ENCODE assay signal across 8 mouse cellular contexts in the genomic region with DNA sequence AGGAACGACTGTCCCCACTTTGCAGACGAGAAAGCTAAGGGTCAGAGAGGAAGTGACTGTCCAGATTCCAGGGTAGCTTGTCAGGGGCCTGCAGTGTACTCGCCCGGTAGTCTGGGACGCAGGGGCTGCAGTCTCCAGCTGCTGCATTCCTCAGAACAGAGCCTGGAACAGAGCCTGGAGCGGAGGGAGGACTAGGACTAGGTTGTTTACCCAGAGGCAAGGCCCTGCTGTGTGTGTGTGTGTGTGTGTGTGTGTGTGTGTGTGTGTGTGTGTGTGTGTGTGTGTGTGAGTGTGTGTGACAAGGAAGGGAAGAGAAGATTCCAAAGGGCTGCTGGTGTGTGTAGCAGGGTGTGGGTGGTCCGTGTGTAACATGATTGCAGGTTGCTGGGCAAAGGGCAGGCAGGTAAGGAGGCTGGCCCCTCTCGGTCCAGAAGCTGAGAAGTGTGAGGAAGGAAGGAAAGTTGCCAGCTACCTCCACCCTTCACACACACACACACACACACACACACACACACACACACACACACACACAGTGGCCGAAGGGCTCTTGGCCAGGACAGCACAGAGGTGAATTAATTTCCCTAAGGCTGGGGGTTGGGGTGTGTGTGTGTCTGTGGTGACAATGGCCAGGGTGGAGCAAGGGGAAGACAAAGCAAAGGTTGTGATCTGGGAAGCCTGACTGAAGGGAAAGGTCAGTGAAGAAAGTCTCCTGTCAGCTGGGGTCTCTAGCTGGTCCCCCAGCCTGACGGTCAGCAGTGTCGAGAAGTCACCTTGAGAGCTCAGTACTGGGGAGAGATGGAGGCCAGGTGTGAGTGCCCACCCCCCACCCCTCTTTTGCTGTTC. TPM values are rescaled to one million over a fixed set of nuclear protein-coding genes. Genes with fewer than 3 reads are reported as not detected.
DNase-seq lines count a peak whose midpoint lies in the region; ATAC-seq and TF ChIP-seq lines count a peak whose summit lies in the region.

No protein-coding gene starts in this region.

- 71% methylated on average over 11 of the region's 11 CpGs for WGBS in spleen, adult 2 months
- WGBS in hindbrain, embryonic 16.5 days: 27% methylated on average over 9 of the region's 11 CpGs
- WGBS in liver, embryonic 11.5 days: 40% methylated on average over 11 of the region's 11 CpGs
- WGBS in neural tube, embryonic 15.5 days: 47% methylated on average over 11 of the region's 11 CpGs

- H3K9ac ChIP-seq in hindbrain, embryonic 16.5 days (ENCODE audit: low read depth, low read length): peak overlapping the region; percentile 41
- no peak overlapping the region; the same call in none of the 2 replicates for H3K9ac ChIP-seq in liver, embryonic 11.5 days (ENCODE audit: low read depth, low read length)
- no peak overlapping the region for H3K9ac ChIP-seq in neural tube, embryonic 15.5 days (replicated peaks)

- no peak for TF ChIP-seq POLR2A in spleen, adult 2 months (IDR thresholded peaks at IDR 0.05; ENCODE audit: low read depth, low read length)

- H3K4me3 ChIP-seq in spleen, adult 2 months (ENCODE audit: extremely low read depth, insufficient read depth, insufficient read length): no peak overlapping the region
- peak overlapping the region; percentile 32 for H3K4me3 ChIP-seq in gastrocnemius, adult 2 months
- H3K4me3 ChIP-seq in hindbrain, embryonic 16.5 days (ENCODE audit: low read length): no peak overlapping the region
- no peak overlapping the region for H3K4me3 ChIP-seq in liver, embryonic 11.5 days (ENCODE audit: low read depth, low read length)
- H3K4me3 ChIP-seq in neural tube, embryonic 15.5 days (replicated peaks): no peak overlapping the region

- H3K27ac ChIP-seq in spleen, adult 2 months (ENCODE audit: insufficient read depth, low read length): peak overlapping the region; percentile 45
- H3K27ac ChIP-seq in gastrocnemius, adult 2 months: peak overlapping the region; percentile 84
- H3K27ac ChIP-seq in hindbrain, embryonic 16.5 days (ENCODE audit: low read depth, low read length): peak overlapping the region; percentile 93
- H3K27ac ChIP-seq in liver, embryonic 11.5 days (ENCODE audit: low read depth, low read length): peak overlapping the region; percentile 73
- peak overlapping the region; percentile 94 for H3K27ac ChIP-seq in neural tube, embryonic 15.5 days (replicated peaks)

- TF ChIP-seq CTCF in spleen, adult 2 months (IDR thresholded peaks at IDR 0.05; ENCODE audit: extremely low read depth, insufficient read depth, insufficient read length, insufficient replicate concordance): no peak
- TF ChIP-seq CTCF in gastrocnemius, adult 2 months (IDR thresholded peaks at IDR 0.05): no peak

- no peaks in the 10 kb centered on the region for H3K27me3 ChIP-seq in spleen, adult 2 months (ENCODE audit: control insufficient read depth, insufficient read depth, low read length)
- H3K27me3 ChIP-seq in hindbrain, embryonic 16.5 days (replicated peaks; ENCODE audit: control insufficient read depth, insufficient read depth, low read length): no peaks in the 10 kb centered on the region
- H3K27me3 ChIP-seq in liver, embryonic 11.5 days (replicated peaks; ENCODE audit: control insufficient read depth, insufficient read depth, low read length): no peaks in the 10 kb centered on the region
- no peaks in the 10 kb centered on the region for H3K27me3 ChIP-seq in neural tube, embryonic 15.5 days (replicated peaks)

- ATAC-seq in hindbrain, embryonic 16.5 days: no peak
- no peak for ATAC-seq in liver, embryonic 11.5 days (replicated peaks; ENCODE audit: low FRiP score)
- ATAC-seq in neural tube, embryonic 15.5 days (ENCODE audit: low FRiP score): no peak

- H3K4me2 ChIP-seq in hindbrain, embryonic 16.5 days (ENCODE audit: low read length): no peak overlapping the region
- 0 out of 2 replicates have a peak overlapping the region, but pooled peaks have one; percentile 9 for H3K4me2 ChIP-seq in liver, embryonic 11.5 days
- H3K4me2 ChIP-seq in neural tube, embryonic 15.5 days: peak overlapping the region; percentile 60

- no peaks in the 10 kb centered on the region for H3K9me3 ChIP-seq in hindbrain, embryonic 16.5 days (ENCODE audit: control insufficient read depth, low read length)
- H3K9me3 ChIP-seq in liver, embryonic 11.5 days (ENCODE audit: control insufficient read depth, low read length): no peaks in the 10 kb centered on the region
- H3K9me3 ChIP-seq in neural tube, embryonic 15.5 days (replicated peaks): no peaks in the 10 kb centered on the region

- DNase-seq in spleen, adult 2 months (ENCODE audit: low read depth in 1 of 2, low spot score in 2 of 2): no peak
- no peak for DNase-seq in spleen, adult 12 weeks (ENCODE audit: low spot score)
- DNase-seq in gastrocnemius, adult 2 months: peak; percentile 79
- DNase-seq in liver, embryonic 11.5 days (ENCODE audit: low spot score): no peak
- no peak for DNase-seq in cerebellum, adult 11 months
- DNase-seq in spleen, postnatal 4 days (ENCODE audit: low spot score in 2 of 2): no peak

- intact Hi-C loops in gastrocnemius, adult 2 months (cut with DNase I): loop anchor here (5.0 kb wide), 1 partner anchor 39 kb away; the partner anchor contains the start of genes Acbd4 and Plcd3

- peaks cover 6% of the 10 kb centered on the region; the same call in 1 of the 2 replicates for H3K4me1 ChIP-seq in spleen, adult 2 months (ENCODE audit: control insufficient read depth, insufficient read depth, insufficient read length)
- H3K4me1 ChIP-seq in hindbrain, embryonic 16.5 days (ENCODE audit: control insufficient read depth, insufficient read depth, low read depth, low read length): peaks cover 17% of the 10 kb centered on the region
- peaks cover 44% of the 10 kb centered on the region for H3K4me1 ChIP-seq in liver, embryonic 11.5 days (replicated peaks; ENCODE audit: control insufficient read depth, insufficient read depth, low read length)
- H3K4me1 ChIP-seq in neural tube, embryonic 15.5 days: peaks cover 32% of the 10 kb centered on the region

- no peaks in the 10 kb centered on the region for H3K36me3 ChIP-seq in spleen, adult 2 months (ENCODE audit: control insufficient read depth, insufficient read depth, low read length)
- H3K36me3 ChIP-seq in hindbrain, embryonic 16.5 days (ENCODE audit: control insufficient read depth, insufficient read depth, low read length): peaks cover 9% of the 10 kb centered on the region; the same call in 1 of the 2 replicates
- peaks cover 12% of the 10 kb centered on the region for H3K36me3 ChIP-seq in liver, embryonic 11.5 days (ENCODE audit: control insufficient read depth, insufficient read depth, low read length)
- peaks cover 18% of the 10 kb centered on the region for H3K36me3 ChIP-seq in neural tube, embryonic 15.5 days

RNA-seq across cellular contexts. Expression of gene Hexim2, which starts 9.1 kb away (rescaled TPM):
- polyA plus RNA-seq in spleen, adult 2 months (2012; rRNA removed): 2.3 and 3.0 TPM in 2 replicates
- 1 to 10 TPM; 2.0 to 3.6 TPM for total RNA-seq in gastrocnemius, adult 2 months (2021)
- polyA plus RNA-seq in hindbrain, embryonic 16.5 days (2015; fragmentation: Nextera tagmentation; extraction: Ambion mirVana): 27.7 and 30.2 TPM in 2 replicates
- polyA plus RNA-seq in liver, embryonic 11.5 days (2014; fragmentation: Nextera tagmentation; extraction: Ambion mirVana): 11.9 and 13.8 TPM in 2 replicates
- polyA plus RNA-seq in neural tube, embryonic 15.5 days (2015; fragmentation: Nextera tagmentation; extraction: Ambion mirVana): 28.4 and 29.0 TPM in 2 replicates

RNA-seq across cellular contexts. Expression of gene Hexim1, which starts 25.3 kb away (rescaled TPM):
- 10.3 and 11.2 TPM in 2 replicates for polyA plus RNA-seq in spleen, adult 2 months (2012; rRNA removed)
- total RNA-seq in gastrocnemius, adult 2 months (2021): 10 to 100 TPM; 18.6 to 21.8 TPM
- 4.1 and 4.7 TPM in 2 replicates for polyA plus RNA-seq in hindbrain, embryonic 16.5 days (2015; fragmentation: Nextera tagmentation; extraction: Ambion mirVana)
- 4.6 and 6.1 TPM in 2 replicates for polyA plus RNA-seq in liver, embryonic 11.5 days (2014; fragmentation: Nextera tagmentation; extraction: Ambion mirVana)
- polyA plus RNA-seq in neural tube, embryonic 15.5 days (2015; fragmentation: Nextera tagmentation; extraction: Ambion mirVana): 4.3 and 4.5 TPM in 2 replicates

RNA-seq across cellular contexts. Expression of gene Fmnl1, which starts 29.6 kb away (rescaled TPM):
- polyA plus RNA-seq in spleen, adult 2 months (2012; rRNA removed): 137 and 147 TPM in 2 replicates
- total RNA-seq in gastrocnemius, adult 2 months (2021): 1 to 10 TPM; 4.2 to 5.7 TPM
- polyA plus RNA-seq in hindbrain, embryonic 16.5 days (2015; fragmentation: Nextera tagmentation; extraction: Ambion mirVana): 7.6 and 8.6 TPM in 2 replicates
- polyA plus RNA-seq in liver, embryonic 11.5 days (2014; fragmentation: Nextera tagmentation; extraction: Ambion mirVana): 6.3 and 6.9 TPM in 2 replicates
- polyA plus RNA-seq in neural tube, embryonic 15.5 days (2015; fragmentation: Nextera tagmentation; extraction: Ambion mirVana): 8.6 and 10.8 TPM in 2 replicates

RNA-seq across cellular contexts. Expression of gene Acbd4, which starts 39.8 kb away (rescaled TPM):
- 17.9 and 22.5 TPM in 2 replicates for polyA plus RNA-seq in spleen, adult 2 months (2012; rRNA removed)
- 10 to 100 TPM; 24.2 to 28.6 TPM for total RNA-seq in gastrocnemius, adult 2 months (2021)
- 14.2 and 16.4 TPM in 2 replicates for polyA plus RNA-seq in hindbrain, embryonic 16.5 days (2015; fragmentation: Nextera tagmentation; extraction: Ambion mirVana)
- 24.5 and 30.7 TPM in 2 replicates for polyA plus RNA-seq in liver, embryonic 11.5 days (2014; fragmentation: Nextera tagmentation; extraction: Ambion mirVana)
- polyA plus RNA-seq in neural tube, embryonic 15.5 days (2015; fragmentation: Nextera tagmentation; extraction: Ambion mirVana): 9.3 and 10.4 TPM in 2 replicates

RNA-seq across cellular contexts. Expression of gene Plcd3, which starts 39.9 kb away (rescaled TPM):
- polyA plus RNA-seq in spleen, adult 2 months (2012; rRNA removed): 4.7 TPM in 2 replicates
- 1 to 10 TPM; 4.6 to 5.9 TPM for total RNA-seq in gastrocnemius, adult 2 months (2021)
- 4.7 and 4.9 TPM in 2 replicates for polyA plus RNA-seq in hindbrain, embryonic 16.5 days (2015; fragmentation: Nextera tagmentation; extraction: Ambion mirVana)
- 1.1 and 1.3 TPM in 2 replicates for polyA plus RNA-seq in liver, embryonic 11.5 days (2014; fragmentation: Nextera tagmentation; extraction: Ambion mirVana)
- polyA plus RNA-seq in neural tube, embryonic 15.5 days (2015; fragmentation: Nextera tagmentation; extraction: Ambion mirVana): 3.2 and 3.4 TPM in 2 replicates

Comparison
In these comparisons a context has a peak if more than half of its experiments do, and no peak if none do; other contexts are left out.
1. RNA of gene Fmnl1, which starts 29.6 kb away (polyA plus RNA-seq): 137 to 147 TPM in spleen, adult 2 months; 8.6 to 10.8 TPM in neural tube, embryonic 15.5 days, 7.6 to 8.6 TPM in hindbrain, embryonic 16.5 days and 6.3 to 6.9 TPM in liver, embryonic 11.5 days; every median in the first group is over 10 times any median in the second.
2. Peak in every context shown above with its lines, with median percentiles within 50 percentile points of each other: H3K27ac ChIP-seq.